Mouse (Mus musculus) Muller cell, postnatal 12 days (primary cell): ENCODE results near the gene Tmem247.

Experiments
- DNase-seq: peaks from one replicate; pipeline ENCODE4 v3.0.0-alpha.2; 2015; ENCODE audit errors: inconsistent ontology term

Tmem247 gene

GRCm38 (mm10) chr17:86913003-86913607, 4.0 kb upstream of the Tmem247 start:
- no peak for DNase-seq

- DNase-seq = no peak
Observed at GRCm38 (mm10) chr17:86915540-86915939, 1.6 kb upstream of the Tmem247 start.

- no peak for DNase-seq
Observed at GRCm38 (mm10) chr17:86918786-86919185, 1.6 kb downstream of the Tmem247 start.

GRCm38 (mm10) chr17:86919729-86920128, 2.6 kb downstream of the Tmem247 start:
- no peak for DNase-seq

- DNase-seq = no peak
Observed at GRCm38 (mm10) chr17:86924679-86925078, 7.5 kb downstream of the Tmem247 start.

GRCm38 (mm10) chr17:86926836-86927235, 9.7 kb downstream of the Tmem247 start:
- no peak for DNase-seq

GRCm38 (mm10) chr17:86929355-86929754, 12.2 kb downstream of the Tmem247 start:
- DNase-seq = no peak

GRCm38 (mm10) chr17:86929981-86930380, 12.8 kb downstream of the Tmem247 start:
- peak; percentile 28 for DNase-seq

GRCm38 (mm10) chr17:86932896-86933295, 15.7 kb downstream of the Tmem247 start:
- DNase-seq = no peak

- DNase-seq = peak; percentile 5
Observed at GRCm38 (mm10) chr17:86937064-86937463, 19.9 kb downstream of the Tmem247 start.

GRCm38 (mm10) chr17:86937497-86938155, 20.5 kb downstream of the Tmem247 start:
- DNase-seq = peak; percentile 83

- DNase-seq = no peak
Observed at GRCm38 (mm10) chr17:86938683-86939082, 21.5 kb downstream of the Tmem247 start.

- DNase-seq = no peak
Observed at GRCm38 (mm10) chr17:86942112-86942511, 25.0 kb downstream of the Tmem247 start.

- no peak for DNase-seq
Observed at GRCm38 (mm10) chr17:86943158-86943557, 26.0 kb downstream of the Tmem247 start.

- no peak for DNase-seq
Observed at GRCm38 (mm10) chr17:86946078-86946477, 28.9 kb downstream of the Tmem247 start.

GRCm38 (mm10) chr17:86947840-86948796, 31.0 kb downstream of the Tmem247 start, which contains the start of gene Atp6v1e2:
Gene Atp6v1e2 (minus strand): TSS chr17:86947897.
- DNase-seq = peak; percentile 84

GRCm38 (mm10) chr17:86948801-86949200, 31.7 kb downstream of the Tmem247 start:
- peak; percentile 40 for DNase-seq

- no peak for DNase-seq
Observed at GRCm38 (mm10) chr17:86957239-86957638, 40.1 kb downstream of the Tmem247 start.

GRCm38 (mm10) chr17:86957968-86958367, 40.8 kb downstream of the Tmem247 start:
- no peak for DNase-seq

- DNase-seq = peak; percentile 72
Observed at GRCm38 (mm10) chr17:86961301-86961841, 44.2 kb downstream of the Tmem247 start.

GRCm38 (mm10) chr17:86962297-86962893, 45.2 kb downstream of the Tmem247 start:
- DNase-seq = peak; percentile 95
